Mouse (Mus musculus): Measurements from ENCODE around the gene Gm28038. TPM values are rescaled to one million over a fixed set of nuclear protein-coding genes. Genes with fewer than 3 reads are reported as not detected.
A peak's percentile ranks its signal among the peaks of the same experiment; 100 is the strongest.

Gene Gm28038
- polyA plus RNA-seq, 1 experiment from 2014 or later, result not detected

- Histone ChIP-seq H3K9me3 (ENCODE audit: control insufficient read depth, low read length) (no peaks in the 10 kb centered on the region), H3K4me2 (ENCODE audit: low read depth, low read length) (no peak overlapping the region), H3K9ac (ENCODE audit: low read depth, low read length) (no peak overlapping the region), H3K36me3 (ENCODE audit: control insufficient read depth, insufficient read depth, low read length) (peaks cover 78% of the 10 kb centered on the region), H3K4me3 (ENCODE audit: low read depth, low read length) (no peak overlapping the region), H3K27me3 (replicated peaks; ENCODE audit: control insufficient read depth, insufficient read depth, low read length) (no peaks in the 10 kb centered on the region), H3K4me1 (ENCODE audit: control insufficient read depth, insufficient read depth, low read length) (peaks cover 19% of the 10 kb centered on the region), H3K27ac (replicated peaks; ENCODE audit: low read depth, low read length) (no peak overlapping the region)
- no peak for ATAC-seq (ENCODE audit: low read depth)
- DNase-seq (ENCODE audit: low spot score), result no peak
- 84% methylated on average over 4 of the region's 4 CpGs for WGBS
Measured at GRCm38 (mm10) chr2:30261064-30261736, 19.6 kb upstream of the Gm28038 start.

GRCm38 (mm10) chr2:30261921-30262839 lies 18.7 kb upstream of the Gm28038 start:
- H3K36me3 ChIP-seq (ENCODE audit: control insufficient read depth, insufficient read depth, low read length), result peaks cover 68% of the 10 kb centered on the region
- H3K4me3 ChIP-seq (ENCODE audit: low read depth, low read length), result no peak overlapping the region
- H3K9me3 ChIP-seq (ENCODE audit: control insufficient read depth, low read length), result no peaks in the 10 kb centered on the region
- no peak for ATAC-seq (ENCODE audit: low read depth)
- H3K27me3 ChIP-seq (replicated peaks; ENCODE audit: control insufficient read depth, insufficient read depth, low read length), result no peaks in the 10 kb centered on the region
- 89% methylated on average over 16 of the region's 18 CpGs for WGBS
- no peak for DNase-seq (ENCODE audit: low spot score)
- no peak overlapping the region for H3K27ac ChIP-seq (replicated peaks; ENCODE audit: low read depth, low read length)
- no peak overlapping the region for H3K9ac ChIP-seq (ENCODE audit: low read depth, low read length)
- no peak overlapping the region for H3K4me2 ChIP-seq (ENCODE audit: low read depth, low read length)
- peaks cover 28% of the 10 kb centered on the region for H3K4me1 ChIP-seq (ENCODE audit: control insufficient read depth, insufficient read depth, low read length)

- Histone ChIP-seq H3K9ac (ENCODE audit: low read depth, low read length) (no peak overlapping the region), H3K4me1 (ENCODE audit: control insufficient read depth, insufficient read depth, low read length) (peaks cover 28% of the 10 kb centered on the region), H3K36me3 (ENCODE audit: control insufficient read depth, insufficient read depth, low read length) (peaks cover 61% of the 10 kb centered on the region), H3K27ac (replicated peaks; ENCODE audit: low read depth, low read length) (no peak overlapping the region), H3K27me3 (replicated peaks; ENCODE audit: control insufficient read depth, insufficient read depth, low read length) (no peaks in the 10 kb centered on the region), H3K4me2 (ENCODE audit: low read depth, low read length) (no peak overlapping the region), H3K9me3 (ENCODE audit: control insufficient read depth, low read length) (no peaks in the 10 kb centered on the region), H3K4me3 (ENCODE audit: low read depth, low read length) (no peak overlapping the region)
- WGBS, result 49% methylated on average over 4 of the region's 4 CpGs
- ATAC-seq (ENCODE audit: low read depth), result no peak
- DNase-seq (ENCODE audit: low spot score), result peak; percentile 40
Measured at GRCm38 (mm10) chr2:30262840-30263441, 17.9 kb upstream of the Gm28038 start.

GRCm38 (mm10) chr2:30263811-30264210 lies 17.0 kb upstream of the Gm28038 start:
- DNase-seq (ENCODE audit: low spot score) (no peak), ATAC-seq (ENCODE audit: low read depth) (no peak)
- no peak overlapping the region for H3K27ac ChIP-seq (replicated peaks; ENCODE audit: low read depth, low read length)
- H3K36me3 ChIP-seq (ENCODE audit: control insufficient read depth, insufficient read depth, low read length), result peaks cover 52% of the 10 kb centered on the region
- H3K9ac ChIP-seq (ENCODE audit: low read depth, low read length), result no peak overlapping the region
- no peak overlapping the region for H3K4me2 ChIP-seq (ENCODE audit: low read depth, low read length)
- no peaks in the 10 kb centered on the region for H3K9me3 ChIP-seq (ENCODE audit: control insufficient read depth, low read length)
- H3K4me3 ChIP-seq (ENCODE audit: low read depth, low read length), result no peak overlapping the region
- 84% methylated on average over 6 of the region's 6 CpGs for WGBS
- H3K4me1 ChIP-seq (ENCODE audit: control insufficient read depth, insufficient read depth, low read length), result peaks cover 28% of the 10 kb centered on the region
- H3K27me3 ChIP-seq (replicated peaks; ENCODE audit: control insufficient read depth, insufficient read depth, low read length), result no peaks in the 10 kb centered on the region

- no peak overlapping the region for H3K4me2 ChIP-seq (ENCODE audit: low read depth, low read length)
- no peak overlapping the region for H3K4me3 ChIP-seq (ENCODE audit: low read depth, low read length)
- no peak overlapping the region for H3K9ac ChIP-seq (ENCODE audit: low read depth, low read length)
- H3K9me3 ChIP-seq (ENCODE audit: control insufficient read depth, low read length), result no peaks in the 10 kb centered on the region
- peak overlapping the region; percentile 80 for H3K27ac ChIP-seq (replicated peaks; ENCODE audit: low read depth, low read length)
- WGBS, result 39% methylated on average over 7 of the region's 7 CpGs
- H3K27me3 ChIP-seq (replicated peaks; ENCODE audit: control insufficient read depth, insufficient read depth, low read length), result no peaks in the 10 kb centered on the region
- DNase-seq (ENCODE audit: low spot score) (peak; percentile 28), ATAC-seq (ENCODE audit: low read depth) (peak; percentile 31; the same call in 1 of the 2 replicates)
- peaks cover 44% of the 10 kb centered on the region for H3K36me3 ChIP-seq (ENCODE audit: control insufficient read depth, insufficient read depth, low read length)
- peaks cover 28% of the 10 kb centered on the region for H3K4me1 ChIP-seq (ENCODE audit: control insufficient read depth, insufficient read depth, low read length)
Measured at GRCm38 (mm10) chr2:30264671-30265519, 15.9 kb upstream of the Gm28038 start.

GRCm38 (mm10) chr2:30265767-30266253 lies 15.0 kb upstream of the Gm28038 start, which contains the start of gene Phyhd1:
Phyhd1 (plus strand) TSS chr2:30266203.
- Histone ChIP-seq H3K9ac (ENCODE audit: low read depth, low read length) (peak within 1 kb of the TSS; percentile 42), H3K9me3 (ENCODE audit: control insufficient read depth, low read length) (no peaks in the 10 kb centered on the region), H3K36me3 (ENCODE audit: control insufficient read depth, insufficient read depth, low read length) (peaks cover 35% of the 10 kb centered on the region), H3K27me3 (replicated peaks; ENCODE audit: control insufficient read depth, insufficient read depth, low read length) (no peaks in the 10 kb centered on the region), H3K4me1 (ENCODE audit: control insufficient read depth, insufficient read depth, low read length) (peaks cover 28% of the 10 kb centered on the region), H3K27ac (replicated peaks; ENCODE audit: low read depth, low read length) (peak within 1 kb of the TSS; percentile 80), H3K4me3 (ENCODE audit: low read depth, low read length) (no peak within 1 kb of the TSS), H3K4me2 (ENCODE audit: low read depth, low read length) (peak within 1 kb of the TSS; percentile 26; the same call in 1 of the 2 replicates)
- WGBS, result 20% methylated on average over 5 of the region's 5 CpGs
- DNase-seq (ENCODE audit: low spot score) (peak; percentile 68), ATAC-seq (ENCODE audit: low read depth) (no peak; the same call in 1 of the 2 replicates)

- no peak overlapping the region for H3K4me3 ChIP-seq (ENCODE audit: low read depth, low read length)
- H3K9me3 ChIP-seq (ENCODE audit: control insufficient read depth, low read length), result no peaks in the 10 kb centered on the region
- peak overlapping the region; percentile 42 for H3K9ac ChIP-seq (ENCODE audit: low read depth, low read length)
- H3K27ac ChIP-seq (replicated peaks; ENCODE audit: low read depth, low read length), result peak overlapping the region; percentile 80
- H3K4me1 ChIP-seq (ENCODE audit: control insufficient read depth, insufficient read depth, low read length), result peaks cover 28% of the 10 kb centered on the region
- ATAC-seq (ENCODE audit: low read depth) (peak; percentile 60), DNase-seq (ENCODE audit: low spot score) (peak; percentile 70)
- H3K27me3 ChIP-seq (replicated peaks; ENCODE audit: control insufficient read depth, insufficient read depth, low read length), result no peaks in the 10 kb centered on the region
- peak overlapping the region; percentile 26; the same call in 1 of the 2 replicates for H3K4me2 ChIP-seq (ENCODE audit: low read depth, low read length)
- 7% methylated on average over 3 of the region's 4 CpGs for WGBS
- H3K36me3 ChIP-seq (ENCODE audit: control insufficient read depth, insufficient read depth, low read length), result peaks cover 28% of the 10 kb centered on the region
Measured at GRCm38 (mm10) chr2:30266392-30266941, 14.4 kb upstream of the Gm28038 start.

All from embryonic facial prominence, embryonic 14.5 days (tissue).